Comparison of ENCODE assay signal across 8 mouse cellular contexts in the genomic region with DNA sequence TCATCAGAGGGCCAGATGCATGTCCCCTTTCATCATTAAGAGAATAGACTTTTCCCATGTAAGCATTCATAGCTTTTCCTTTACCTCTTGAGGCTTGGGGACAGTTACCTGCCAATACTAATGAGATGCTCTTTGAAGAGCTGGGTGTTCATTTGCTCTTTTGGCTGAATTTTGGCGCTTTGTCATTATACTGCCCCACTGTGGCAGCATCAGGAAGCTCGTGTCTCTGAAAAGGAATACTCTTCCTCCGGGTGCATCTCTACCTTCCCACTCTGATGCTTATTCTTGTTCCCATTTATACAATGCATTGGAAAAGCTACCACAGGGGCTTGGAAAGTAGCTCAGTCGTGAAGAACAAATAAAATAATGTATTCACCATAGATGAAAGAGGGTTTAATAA. TPM values are rescaled to one million over a fixed set of nuclear protein-coding genes. Genes with fewer than 3 reads are reported as not detected.
A peak's percentile ranks its signal among the peaks of the same experiment; 100 is the strongest.
DNase-seq lines count a peak whose midpoint lies in the region; ATAC-seq lines count a peak whose summit lies in the region.
"Had no signal": no experiment of that assay in that cellular context is flagged by ENCODE, and none has a peak within 500 bp of the region (broad histone marks: within the 10 kb centered on the region; RNA-seq: fewer than 3 reads in every experiment).

No protein-coding gene starts in this region.

- WGBS in embryonic facial prominence, embryonic 11.5 days = 13% methylated on average over 4 of the region's 4 CpGs

- intact Hi-C loops in left cerebral cortex, postnatal 14 days (cut with DNase I) = no loop called here

- peak; percentile 30 to 31 for DNase-seq in left cerebral cortex, adult 18-20 months (ENCODE audit: low spot score in 2 of 2)
- DNase-seq in left cerebral cortex, adult 8-10 months (ENCODE audit: low spot score in 2 of 2) = no peak
- DNase-seq in ES-CJ7 (ENCODE audit: low read depth, low spot score) = peak; percentile 36
- DNase-seq in adrenal gland, adult 2 months = peak; percentile 29
- peak; percentile 51 for DNase-seq in embryonic facial prominence, embryonic 11.5 days (ENCODE audit: low spot score)
- DNase-seq in left cerebral cortex, postnatal 14 days (ENCODE audit: low spot score in 2 of 2) = peak; percentile 23 to 39
- DNase-seq in splenic B cell, adult 2 months (ENCODE audit: low read depth, low spot score) = peak; percentile 12

- no peaks in the 10 kb centered on the region for H3K9me3 ChIP-seq in embryonic facial prominence, embryonic 11.5 days (replicated peaks; ENCODE audit: control insufficient read depth, low read length)
- H3K9me3 ChIP-seq: lung, embryonic 15.5 days had no signal

- no peak overlapping the region for H3K27ac ChIP-seq in embryonic facial prominence, embryonic 11.5 days (replicated peaks; ENCODE audit: low read depth, low read length)
- H3K27ac ChIP-seq: lung, embryonic 15.5 days had no signal

- no peak for ATAC-seq in embryonic facial prominence, embryonic 11.5 days (replicated peaks; ENCODE audit: insufficient number of reproducible peaks, low FRiP score, low TSS enrichment, low read depth)

- no peak overlapping the region for H3K9ac ChIP-seq in embryonic facial prominence, embryonic 11.5 days (replicated peaks; ENCODE audit: low read length)
- H3K9ac ChIP-seq: lung, embryonic 15.5 days had no signal

- no peak overlapping the region for H3K4me2 ChIP-seq in embryonic facial prominence, embryonic 11.5 days (ENCODE audit: low read depth, low read length)
- H3K4me2 ChIP-seq: lung, embryonic 15.5 days had no signal

- H3K4me1 ChIP-seq in embryonic facial prominence, embryonic 11.5 days (ENCODE audit: control insufficient read depth, insufficient read depth, low read length) = no peaks in the 10 kb centered on the region
- H3K4me1 ChIP-seq: lung, embryonic 15.5 days had no signal

- no peaks in the 10 kb centered on the region for H3K36me3 ChIP-seq in embryonic facial prominence, embryonic 11.5 days (replicated peaks; ENCODE audit: control insufficient read depth, insufficient read depth, low read depth, low read length)
- H3K36me3 ChIP-seq in splenic B cell, adult 2 months (ENCODE audit: control insufficient read depth, insufficient read depth, low read length, poor library complexity, severe bottlenecking) = no peaks in the 10 kb centered on the region
- H3K36me3 ChIP-seq: lung, embryonic 15.5 days had no signal

- H3K27me3 ChIP-seq in embryonic facial prominence, embryonic 11.5 days (ENCODE audit: control insufficient read depth, insufficient read depth, low read length) = no peaks in the 10 kb centered on the region
- H3K27me3 ChIP-seq in splenic B cell, adult 2 months (ENCODE audit: control insufficient read depth, insufficient read depth, low read length, poor library complexity, severe bottlenecking) = no peaks in the 10 kb centered on the region
- H3K27me3 ChIP-seq: lung, embryonic 15.5 days had no signal

- no peak overlapping the region for H3K4me3 ChIP-seq in embryonic facial prominence, embryonic 11.5 days (ENCODE audit: low read depth, low read length)
- H3K4me3 ChIP-seq: lung, embryonic 15.5 days had no signal

RNA-seq across cellular contexts. Expression of a gene that starts 30.3 kb away (rescaled TPM):
- 1 to 10 TPM in 1 of 2 experiments, not detected in 1; 2.3 TPM for total RNA-seq in left cerebral cortex, adult 18-20 months (2021)
- total RNA-seq in left cerebral cortex, adult 8-10 months (2022) = 1 to 10 TPM in 2 of 4 experiments, under 1 TPM in 1, not detected in 1; 0.50 to 4.0 (median 1.1) TPM
- 1 to 10 TPM; 7.4 TPM for total RNA-seq in adrenal gland, adult 2 months (2021)
- polyA plus RNA-seq in adrenal gland, adult 2 months (2012; rRNA removed) = 12.2 and 21.5 TPM in 2 replicates
- 2.0 and 3.2 TPM in 2 replicates for polyA plus RNA-seq in embryonic facial prominence, embryonic 11.5 days (2014; fragmentation: Nextera tagmentation; extraction: Ambion mirVana)
- 1 to 10 TPM; 1.9 to 3.2 TPM for total RNA-seq in left cerebral cortex, postnatal 14 days (2021)

RNA-seq across cellular contexts. Expression of a gene that starts 30.3 kb away (rescaled TPM):
- total RNA-seq in left cerebral cortex, adult 18-20 months (2021) = under 1 TPM; 0.37 to 0.52 TPM
- total RNA-seq in left cerebral cortex, adult 8-10 months (2022) = under 1 TPM; 0.33 to 0.78 (median 0.53) TPM
- total RNA-seq in adrenal gland, adult 2 months (2021) = 1 to 10 TPM; 2.0 to 2.4 TPM
- 0.31 and 0.51 TPM in 2 replicates for polyA plus RNA-seq in adrenal gland, adult 2 months (2012; rRNA removed)
- 0.86 and 0.94 TPM in 2 replicates for polyA plus RNA-seq in embryonic facial prominence, embryonic 11.5 days (2014; fragmentation: Nextera tagmentation; extraction: Ambion mirVana)
- under 1 TPM; 0.66 to 0.86 TPM for total RNA-seq in left cerebral cortex, postnatal 14 days (2021)

RNA-seq across cellular contexts. Expression of a gene that starts 53.3 kb away (rescaled TPM):
- 10 to 100 TPM; 13.4 to 14.1 TPM for total RNA-seq in left cerebral cortex, adult 18-20 months (2021)
- 10 to 100 TPM; 14.6 to 19.9 (median 15.8) TPM for total RNA-seq in left cerebral cortex, adult 8-10 months (2022)
- 10 to 100 TPM; 14.5 to 26.8 TPM for total RNA-seq in adrenal gland, adult 2 months (2021)
- polyA plus RNA-seq in adrenal gland, adult 2 months (2012; rRNA removed) = 19.1 and 20.4 TPM in 2 replicates
- 15.7 and 20.0 TPM in 2 replicates for polyA plus RNA-seq in embryonic facial prominence, embryonic 11.5 days (2014; fragmentation: Nextera tagmentation; extraction: Ambion mirVana)
- total RNA-seq in left cerebral cortex, postnatal 14 days (2021) = 10 to 100 TPM; 34.6 to 36.4 TPM

Comparison
In these comparisons a context has a peak if more than half of its experiments do, and no peak if none do; other contexts are left out.
1. DNase-seq: peak in left cerebral cortex, adult 18-20 months (2 of 2), ES-CJ7 (single experiment), adrenal gland, adult 2 months (single experiment), embryonic facial prominence, embryonic 11.5 days (single experiment), left cerebral cortex, postnatal 14 days (2 of 2) and splenic B cell, adult 2 months (single experiment); none in left cerebral cortex, adult 8-10 months (0 of 2).